Mouse (Mus musculus): ENCODE measurements at regions not wholly inside any gene's neighbourhood (a gene's known extent, or its start where the extent isn't known, plus 50 kb on each side); places are given as distances from the start of the nearest gene placed in this dataset.

- DNase-seq (ENCODE audit: low read depth, low spot score), result no peak
These were observed 68.5 kb upstream of the Rgs1 start for GRCm38 (mm10) chr1:144317560-144317959.

- no peak for DNase-seq (ENCODE audit: low read depth, low spot score)
These were observed 67.2 kb upstream of the Rgs1 start for GRCm38 (mm10) chr1:144316251-144316650.

- no peak for DNase-seq (ENCODE audit: low read depth, low spot score)
These were observed 65.3 kb upstream of the Rgs1 start for GRCm38 (mm10) chr1:144314382-144314781.

- DNase-seq (ENCODE audit: low read depth, low spot score), result no peak
These were observed 64.3 kb upstream of the Rgs1 start for GRCm38 (mm10) chr1:144313318-144313717.

- DNase-seq (ENCODE audit: low read depth, low spot score), result no peak
These were observed 60.9 kb upstream of the Rgs1 start for GRCm38 (mm10) chr1:144309901-144310300.

GRCm38 (mm10) chr1:144308313-144308712 lies 59.3 kb upstream of the Rgs1 start:
- no peak for DNase-seq (ENCODE audit: low read depth, low spot score)

- no peak for DNase-seq (ENCODE audit: low read depth, low spot score)
These were observed 58.8 kb upstream of the Rgs1 start for GRCm38 (mm10) chr1:144307854-144308285.

- no peak for DNase-seq (ENCODE audit: low read depth, low spot score)
These were observed 58.2 kb upstream of the Rgs1 start for GRCm38 (mm10) chr1:144307017-144307853.

GRCm38 (mm10) chr1:144306284-144306683 lies 57.2 kb upstream of the Rgs1 start:
- DNase-seq (ENCODE audit: low read depth, low spot score), result no peak

GRCm38 (mm10) chr1:144300670-144301069 lies 51.6 kb upstream of the Rgs1 start:
- DNase-seq (ENCODE audit: low read depth, low spot score), result no peak
